Mouse (Mus musculus): ENCODE measurements around the gene Clec3a. TPM values are rescaled to one million over a fixed set of nuclear protein-coding genes. Genes with fewer than 3 reads are reported as not detected.

Gene Clec3a
- polyA plus RNA-seq, 1 experiment from 2014 or later, result not detected

- peak; percentile 86 for TF ChIP-seq CTCF (IDR thresholded peaks at IDR 0.05; ENCODE audit: low read depth)
- ATAC-seq (ENCODE audit: insufficient read depth) (peak; percentile 98), DNase-seq (peak; percentile 99)
- peak within 1 kb of the TSS; percentile 73 for H3K4me3 ChIP-seq (ENCODE audit: low read depth, low read length)
- H3K9me3 ChIP-seq (ENCODE audit: low read depth, low read length), result no peaks in the 10 kb centered on the region
- H3K27me3 ChIP-seq (ENCODE audit: insufficient read depth, low read length), result no peaks in the 10 kb centered on the region
- under 1% methylated on average over 54 of the region's 54 CpGs for WGBS
- H3K27ac ChIP-seq (ENCODE audit: low read depth), result peak within 1 kb of the TSS; percentile 72; the same call in 1 of the 2 replicates
- H3K36me3 ChIP-seq (ENCODE audit: insufficient read depth), result no peaks in the 10 kb centered on the region
- peak within 1 kb of the TSS; percentile 89 for H3K4me2 ChIP-seq
- peaks cover 7% of the 10 kb centered on the region for H3K4me1 ChIP-seq (ENCODE audit: insufficient read depth)
- H3K9ac ChIP-seq, result peak within 1 kb of the TSS; percentile 68
These were observed 21.7 kb downstream of the Clec3a start, which contains the start of gene Wwox for GRCm38 (mm10) chr8:114439334-114440204. TSS of gene Wwox (plus strand) at chr8:114439655.

GRCm38 (mm10) chr8:114440205-114440589 lies 22.3 kb downstream of the Clec3a start:
- 17% methylated on average over 5 of the region's 5 CpGs for WGBS
- peaks cover 7% of the 10 kb centered on the region for H3K4me1 ChIP-seq (ENCODE audit: insufficient read depth)
- H3K27ac ChIP-seq (ENCODE audit: low read depth), result 0 out of 2 replicates have a peak overlapping the region, but pooled peaks have one; percentile 72
- peak overlapping the region; percentile 68 for H3K9ac ChIP-seq
- DNase-seq (peak; percentile 50), ATAC-seq (ENCODE audit: insufficient read depth) (0 out of 2 replicates have a peak, but pooled peaks have one; percentile 1)
- 0 out of 2 replicates have a peak, but pooled peaks have one; percentile 12 for TF ChIP-seq CTCF (IDR thresholded peaks at IDR 0.05; ENCODE audit: low read depth)
- peak overlapping the region; percentile 73 for H3K4me3 ChIP-seq (ENCODE audit: low read depth, low read length)
- peak overlapping the region; percentile 89 for H3K4me2 ChIP-seq
- H3K9me3 ChIP-seq (ENCODE audit: low read depth, low read length), result no peaks in the 10 kb centered on the region
- H3K27me3 ChIP-seq (ENCODE audit: insufficient read depth, low read length), result no peaks in the 10 kb centered on the region
- no peaks in the 10 kb centered on the region for H3K36me3 ChIP-seq (ENCODE audit: insufficient read depth)

- ATAC-seq (ENCODE audit: insufficient read depth) (no peak), DNase-seq (no peak)
- Histone ChIP-seq H3K36me3 (ENCODE audit: insufficient read depth) (no peaks in the 10 kb centered on the region), H3K27me3 (ENCODE audit: insufficient read depth, low read length) (no peaks in the 10 kb centered on the region), H3K9ac (no peak overlapping the region), H3K4me1 (ENCODE audit: insufficient read depth) (peaks cover 7% of the 10 kb centered on the region), H3K27ac (ENCODE audit: low read depth) (no peak overlapping the region), H3K4me3 (ENCODE audit: low read depth, low read length) (no peak overlapping the region), H3K4me2 (no peak overlapping the region), H3K9me3 (ENCODE audit: low read depth, low read length) (no peaks in the 10 kb centered on the region)
- 78% methylated on average over 4 of the region's 4 CpGs for WGBS
- TF ChIP-seq CTCF (IDR thresholded peaks at IDR 0.05; ENCODE audit: low read depth), result peak; percentile 64
These were observed 23.7 kb downstream of the Clec3a start for GRCm38 (mm10) chr8:114441616-114442015.

- no peak overlapping the region for H3K9ac ChIP-seq
- 68% methylated on average over 7 of the region's 7 CpGs for WGBS
- DNase-seq (no peak), ATAC-seq (ENCODE audit: insufficient read depth) (no peak)
- no peak overlapping the region for H3K4me2 ChIP-seq
- no peak overlapping the region for H3K4me3 ChIP-seq (ENCODE audit: low read depth, low read length)
- H3K36me3 ChIP-seq (ENCODE audit: insufficient read depth), result 0 out of 2 replicates have a peak, but pooled peaks cover 18% of the 10 kb centered on the region
- TF ChIP-seq CTCF (IDR thresholded peaks at IDR 0.05; ENCODE audit: low read depth), result no peak
- no peak overlapping the region for H3K27ac ChIP-seq (ENCODE audit: low read depth)
- no peaks in the 10 kb centered on the region for H3K4me1 ChIP-seq (ENCODE audit: insufficient read depth)
- no peaks in the 10 kb centered on the region for H3K27me3 ChIP-seq (ENCODE audit: insufficient read depth, low read length)
- H3K9me3 ChIP-seq (ENCODE audit: low read depth, low read length), result no peaks in the 10 kb centered on the region
These were observed 29.0 kb downstream of the Clec3a start for GRCm38 (mm10) chr8:114446884-114447283.

- H3K9ac ChIP-seq, result no peak overlapping the region
- ATAC-seq (ENCODE audit: insufficient read depth) (no peak), DNase-seq (no peak)
- no peak overlapping the region for H3K4me2 ChIP-seq
- H3K36me3 ChIP-seq (ENCODE audit: insufficient read depth), result 0 out of 2 replicates have a peak, but pooled peaks cover 18% of the 10 kb centered on the region
- H3K9me3 ChIP-seq (ENCODE audit: low read depth, low read length), result no peaks in the 10 kb centered on the region
- H3K4me3 ChIP-seq (ENCODE audit: low read depth, low read length), result no peak overlapping the region
- H3K27me3 ChIP-seq (ENCODE audit: insufficient read depth, low read length), result no peaks in the 10 kb centered on the region
- no peak overlapping the region for H3K27ac ChIP-seq (ENCODE audit: low read depth)
- 89% methylated on average over 8 of the region's 8 CpGs for WGBS
- H3K4me1 ChIP-seq (ENCODE audit: insufficient read depth), result peaks cover 4% of the 10 kb centered on the region; the same call in 1 of the 2 replicates
- TF ChIP-seq CTCF (IDR thresholded peaks at IDR 0.05; ENCODE audit: low read depth), result no peak
These were observed 34.4 kb downstream of the Clec3a start for GRCm38 (mm10) chr8:114452278-114452677.

- DNase-seq, result peak; percentile 96
- WGBS, result 11% methylated on average over 9 of the region's 9 CpGs
- peak; percentile 42; the same call in 1 of the 2 replicates for ATAC-seq (ENCODE audit: insufficient read depth)
These were observed 34.9 kb downstream of the Clec3a start for GRCm38 (mm10) chr8:114452781-114453221.

GRCm38 (mm10) chr8:114455302-114455701 lies 37.4 kb downstream of the Clec3a start:
- 78% methylated on average over 8 of the region's 8 CpGs for whole genome bisulfite sequencing
- DNase-seq, result no peak
- Histone ChIP-seq H3K36me3 (ENCODE audit: insufficient read depth) (0 out of 2 replicates have a peak, but pooled peaks cover 5% of the 10 kb centered on the region), H3K27ac (ENCODE audit: low read depth) (no peak overlapping the region; the same call in 1 of the 2 replicates), H3K4me1 (ENCODE audit: insufficient read depth) (peaks cover 6% of the 10 kb centered on the region; the same call in 1 of the 2 replicates), H3K9ac (no peak overlapping the region), H3K4me2 (no peak overlapping the region), H3K9me3 (ENCODE audit: low read depth, low read length) (no peaks in the 10 kb centered on the region), H3K4me3 (ENCODE audit: low read depth, low read length) (no peak overlapping the region), H3K27me3 (ENCODE audit: insufficient read depth, low read length) (no peaks in the 10 kb centered on the region)
- TF ChIP-seq CTCF (IDR thresholded peaks at IDR 0.05; ENCODE audit: low read depth), result no peak
- ATAC-seq (ENCODE audit: insufficient read depth), result no peak

More at GRCm38 (mm10) chr8:114452781-114453221, 34.9 kb downstream of the Clec3a start:
- Histone ChIP-seq H3K4me1 (ENCODE audit: insufficient read depth) (peaks cover 6% of the 10 kb centered on the region; the same call in 1 of the 2 replicates), H3K36me3 (ENCODE audit: insufficient read depth) (0 out of 2 replicates have a peak, but pooled peaks cover 18% of the 10 kb centered on the region), H3K9me3 (ENCODE audit: low read depth, low read length) (no peaks in the 10 kb centered on the region), H3K4me3 (ENCODE audit: low read depth, low read length) (no peak overlapping the region), H3K9ac (no peak overlapping the region), H3K27me3 (ENCODE audit: insufficient read depth, low read length) (no peaks in the 10 kb centered on the region), H3K27ac (ENCODE audit: low read depth) (no peak overlapping the region), H3K4me2 (no peak overlapping the region)
- peak; percentile 90 for TF ChIP-seq CTCF (IDR thresholded peaks at IDR 0.05; ENCODE audit: low read depth)
